Mouse (Mus musculus) large intestine, adult 2 months (tissue): ENCODE measurements around the gene Uvrag. TPM values are rescaled to one million over a fixed set of nuclear protein-coding genes. Genes with fewer than 3 reads are reported as not detected.
A peak's percentile ranks its signal among the peaks of the same experiment; 100 is the strongest.

Experiments
- DNase-seq: peaks from one replicate; pipeline ENCODE4 v3.0.0-alpha.2; 2012; ENCODE audit warnings: low read depth, low spot score
- WGBS: fragments of 180-500 bp; shearing (Covaris S2); methylation state at CpG from one replicate; pipeline ENCODE4 v1.1.7; 2018; 5-methylcytosine and 5-hydroxymethylcytosine counted together
- polyA plus RNA-seq: library from polyadenylated mRNA; depleted of rRNA; stranded (reverse); fragments of >200 nt; gene quantifications from 2 replicates; pipeline ENCODE4 v1.2.3, GENCODE M21; 2012

The Uvrag gene
- polyA plus RNA-seq, 1 experiment, result 5.0 TPM

DNA sequence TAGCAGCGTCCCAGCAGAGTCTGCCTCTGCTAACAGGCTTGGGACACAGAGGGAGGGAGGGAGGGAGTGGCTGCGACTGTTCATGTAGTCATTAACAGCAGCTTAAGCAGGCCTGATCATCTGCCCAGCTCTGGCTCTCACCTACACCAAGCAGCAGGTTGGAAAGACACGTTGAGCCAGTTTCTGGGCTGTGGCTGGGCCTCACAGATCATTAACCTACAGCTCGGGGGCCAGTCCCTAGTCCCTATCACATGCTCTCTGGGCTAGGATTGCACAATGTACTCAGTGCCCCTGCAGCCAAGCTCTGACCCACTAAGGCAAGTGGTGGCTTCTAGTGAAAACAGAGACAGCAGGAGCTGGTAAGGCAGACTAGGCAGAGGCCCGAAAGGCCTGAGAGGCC is 27.0 kb upstream of the Uvrag start:
- DNase-seq, result no peak
- 30% methylated on average over 5 of the region's 5 CpGs for whole genome bisulfite sequencing

DNA sequence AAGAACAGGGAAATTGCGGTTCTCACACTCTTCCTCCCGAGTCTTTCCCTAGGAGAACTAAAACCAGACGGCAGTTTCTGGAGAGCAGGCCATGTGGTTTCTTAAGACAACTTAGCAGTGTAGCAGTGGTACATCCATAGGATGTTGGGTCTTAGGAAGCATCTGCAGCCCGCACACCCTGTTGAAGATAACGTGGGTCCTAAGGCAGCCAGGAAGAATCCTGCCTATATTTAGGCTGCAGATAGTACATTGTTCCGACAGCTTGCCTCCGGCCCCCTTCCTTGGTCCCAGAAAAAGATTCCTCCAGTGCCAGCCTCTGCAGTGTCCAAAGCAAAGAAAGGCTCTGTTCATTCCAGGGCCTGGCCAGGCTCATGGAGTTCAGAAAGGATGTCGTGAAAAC is 25.2 kb upstream of the Uvrag start:
- DNase-seq, result no peak
- WGBS, result 88% methylated on average over 8 of the region's 8 CpGs

DNA sequence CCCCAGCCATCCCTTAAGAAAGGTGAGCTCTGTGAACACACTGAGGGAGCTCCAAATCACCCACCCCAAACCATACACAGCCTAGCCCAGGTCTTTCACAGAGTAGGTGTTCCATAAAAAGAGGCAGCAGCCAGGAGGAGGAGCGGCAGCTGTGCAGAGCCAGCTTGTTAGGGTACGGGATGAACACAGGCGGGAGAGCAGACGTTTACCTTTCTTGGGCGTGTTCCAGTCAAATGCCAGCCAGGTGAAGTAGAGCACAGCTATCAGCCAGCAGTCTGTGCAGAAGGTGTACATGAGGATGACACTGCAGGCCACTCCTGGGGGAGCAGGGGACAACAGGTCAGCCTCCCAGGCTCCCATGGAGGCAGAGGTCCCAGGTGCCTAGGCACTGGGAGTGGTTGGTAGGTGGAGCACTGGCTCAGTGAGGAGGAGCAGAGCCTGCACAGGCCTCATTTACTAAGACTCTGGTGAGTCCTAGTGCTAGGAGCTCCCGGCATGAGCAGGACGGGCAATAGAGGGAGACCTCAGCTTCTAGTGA is 24.0 kb upstream of the Uvrag start:
- peak; percentile 43 for DNase-seq
- 32% methylated on average over 7 of the region's 7 CpGs for WGBS

DNA sequence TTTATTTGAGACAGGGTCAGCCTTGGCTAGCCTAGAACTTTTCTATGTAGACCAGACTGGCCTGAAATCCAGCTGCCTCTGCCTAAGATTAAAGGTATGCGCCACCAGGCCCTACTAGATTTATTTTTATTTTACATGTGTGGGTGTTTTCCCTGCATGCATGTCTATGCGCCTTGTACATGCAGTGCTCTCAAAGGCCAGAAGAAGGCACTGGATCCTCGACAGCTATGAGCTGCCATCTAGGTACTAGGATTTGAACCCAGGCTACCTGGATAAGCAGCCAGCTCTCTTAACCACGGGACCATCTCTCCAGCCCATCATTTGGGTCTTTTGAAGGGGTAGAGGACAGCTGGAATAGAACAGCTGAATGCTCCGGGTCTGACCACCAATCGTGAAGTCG is 21.5 kb upstream of the Uvrag start:
- DNase-seq, result no peak
- WGBS, result 93% methylated on average over 7 of the region's 7 CpGs

DNA sequence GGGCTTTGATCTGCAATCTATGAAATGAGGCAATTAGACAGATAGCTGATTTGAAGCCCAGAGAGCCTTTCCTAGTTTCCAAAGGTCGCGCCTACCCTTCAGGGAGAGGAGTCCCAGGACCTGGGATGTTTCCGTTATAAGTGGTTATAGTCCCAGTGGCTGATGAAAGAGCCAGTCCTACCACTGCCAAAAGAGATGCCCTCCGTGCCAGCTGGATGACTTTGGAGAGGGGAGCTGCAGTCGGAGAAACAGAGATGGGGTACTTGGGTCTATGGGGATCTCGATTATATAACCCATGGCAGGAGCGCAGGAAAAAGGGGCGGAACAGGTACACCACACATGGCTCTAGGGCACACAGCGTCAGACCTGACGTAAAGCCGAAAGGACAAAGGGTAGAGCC is 21.0 kb upstream of the Uvrag start:
- no peak for DNase-seq
- 80% methylated on average over 11 of the region's 11 CpGs for WGBS

DNA sequence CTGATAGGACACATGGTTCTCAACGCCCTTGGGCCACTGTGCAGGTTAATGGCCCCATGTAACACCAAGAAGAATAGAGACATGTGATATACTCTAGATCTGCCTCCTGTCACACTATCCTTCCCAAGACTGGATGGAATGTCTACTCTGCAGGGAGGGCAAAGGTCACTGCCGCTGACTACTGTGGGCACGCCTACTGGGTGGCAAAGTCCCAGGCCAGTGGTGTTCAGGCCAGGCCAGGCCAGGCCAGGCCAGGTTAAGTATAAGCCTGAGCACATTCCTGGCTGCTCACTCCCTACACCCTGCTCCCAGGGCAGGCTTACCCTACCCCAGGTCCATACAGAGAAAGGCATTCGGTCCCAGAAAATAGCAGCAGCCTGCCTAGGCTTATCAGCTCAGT is 20.6 kb upstream of the Uvrag start:
- 36% methylated on average over 4 of the region's 4 CpGs for WGBS
- DNase-seq, result no peak

DNA sequence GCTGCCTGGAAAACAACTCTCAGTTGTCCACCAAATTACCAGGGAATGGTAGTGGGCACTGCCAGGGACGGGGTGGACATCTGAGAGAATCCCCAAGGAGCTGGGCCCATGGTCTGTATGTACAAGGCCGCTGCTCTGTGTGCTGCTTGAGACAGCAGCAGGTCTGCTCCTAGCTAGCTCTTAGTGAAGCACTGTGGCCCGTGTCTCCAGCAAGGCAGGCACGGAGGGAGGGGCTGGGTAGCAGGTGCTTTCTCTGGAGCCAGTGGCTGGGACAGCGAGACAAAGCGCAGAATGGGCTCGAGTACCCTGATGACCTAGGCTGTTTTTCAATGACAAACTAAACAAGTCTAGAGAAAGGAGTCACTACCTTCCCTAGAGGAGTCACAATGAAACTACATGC is 20.1 kb upstream of the Uvrag start:
- no peak for DNase-seq
- 74% methylated on average over 7 of the region's 7 CpGs for WGBS

DNA sequence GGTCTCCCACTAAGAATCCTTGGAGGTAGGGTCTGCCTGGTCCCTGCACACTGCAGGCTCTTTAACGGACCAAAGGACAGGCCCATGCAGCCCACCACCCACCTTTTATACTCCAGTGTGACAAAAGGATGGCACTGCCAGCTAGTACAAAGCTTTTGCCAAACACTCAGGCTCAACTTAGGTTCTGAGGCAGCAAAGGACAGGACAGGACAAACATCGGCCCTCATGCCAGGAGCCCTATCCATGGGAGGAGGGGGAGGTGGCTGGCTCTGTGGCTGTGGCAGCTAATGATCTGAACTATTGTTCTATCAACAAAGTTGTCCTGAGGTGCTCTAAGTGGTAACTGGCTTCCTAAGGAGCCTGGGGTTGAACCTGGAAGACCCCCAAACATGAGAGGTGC is 18.5 kb upstream of the Uvrag start:
- 96% methylated on average over 2 of the region's 2 CpGs for WGBS
- no peak for DNase-seq

DNA sequence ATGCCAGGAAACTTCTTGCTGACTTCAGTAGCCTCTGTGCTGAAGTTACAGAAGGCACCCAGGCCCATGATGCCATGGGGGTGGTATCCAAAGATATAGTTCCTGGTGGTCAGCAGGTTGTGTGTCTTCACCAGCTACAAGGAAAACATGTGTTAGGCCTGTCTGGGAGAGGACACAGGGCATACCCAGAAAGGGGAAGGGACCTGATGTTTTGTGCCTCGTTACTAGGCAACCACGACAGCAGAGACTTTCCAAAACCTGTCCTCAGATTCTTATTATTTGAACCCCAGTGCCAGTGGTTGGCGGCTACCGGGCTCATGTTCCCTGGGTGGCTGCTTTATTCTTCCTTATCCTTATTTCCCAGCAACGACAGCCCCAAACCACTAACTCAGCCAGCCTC is 18.0 kb upstream of the Uvrag start:
- WGBS, result 80% methylated on average over 5 of the region's 5 CpGs
- DNase-seq, result no peak

DNA sequence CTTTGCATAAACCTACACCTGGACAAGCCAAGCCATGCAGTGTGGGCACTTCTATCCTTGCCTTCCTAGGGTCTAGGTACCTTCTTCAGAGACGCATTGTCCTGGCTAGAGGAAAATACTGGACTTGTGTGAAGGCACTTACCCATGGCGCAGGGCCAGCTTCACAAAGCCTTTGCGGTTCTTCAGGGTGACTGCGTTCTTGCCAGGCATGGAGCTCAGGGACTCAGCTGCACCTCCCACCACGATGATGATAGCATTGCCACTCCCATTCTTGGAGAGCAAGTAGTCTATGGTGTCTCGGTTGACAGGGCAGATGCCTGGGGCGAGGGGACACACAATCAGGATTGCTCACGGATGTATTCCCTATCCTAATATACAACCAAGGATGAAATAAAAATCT is 17.1 kb upstream of the Uvrag start:
- 71% methylated on average over 8 of the region's 8 CpGs for WGBS
- DNase-seq, result no peak

DNA sequence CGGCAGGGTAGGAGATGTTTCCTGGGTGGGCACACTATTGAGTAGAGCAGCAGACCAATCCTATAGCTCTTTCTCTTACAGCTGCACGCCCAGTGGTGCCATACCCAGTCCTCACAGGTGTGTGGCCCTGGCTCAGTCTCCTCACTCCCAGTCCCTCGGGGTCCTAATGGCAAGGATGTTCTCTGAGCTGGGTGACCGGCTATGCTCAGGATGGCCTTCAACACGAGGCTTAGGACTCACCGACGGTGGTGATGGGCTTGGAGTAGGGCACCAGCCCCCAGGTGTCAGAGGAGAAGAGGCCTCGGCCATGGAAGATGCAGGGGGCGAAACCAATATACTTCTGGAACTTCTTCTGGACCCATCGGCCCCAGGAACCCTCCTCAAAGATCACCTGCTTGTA is 15.8 kb upstream of the Uvrag start:
- DNase-seq, result no peak
- WGBS, result 89% methylated on average over 10 of the region's 10 CpGs

DNA sequence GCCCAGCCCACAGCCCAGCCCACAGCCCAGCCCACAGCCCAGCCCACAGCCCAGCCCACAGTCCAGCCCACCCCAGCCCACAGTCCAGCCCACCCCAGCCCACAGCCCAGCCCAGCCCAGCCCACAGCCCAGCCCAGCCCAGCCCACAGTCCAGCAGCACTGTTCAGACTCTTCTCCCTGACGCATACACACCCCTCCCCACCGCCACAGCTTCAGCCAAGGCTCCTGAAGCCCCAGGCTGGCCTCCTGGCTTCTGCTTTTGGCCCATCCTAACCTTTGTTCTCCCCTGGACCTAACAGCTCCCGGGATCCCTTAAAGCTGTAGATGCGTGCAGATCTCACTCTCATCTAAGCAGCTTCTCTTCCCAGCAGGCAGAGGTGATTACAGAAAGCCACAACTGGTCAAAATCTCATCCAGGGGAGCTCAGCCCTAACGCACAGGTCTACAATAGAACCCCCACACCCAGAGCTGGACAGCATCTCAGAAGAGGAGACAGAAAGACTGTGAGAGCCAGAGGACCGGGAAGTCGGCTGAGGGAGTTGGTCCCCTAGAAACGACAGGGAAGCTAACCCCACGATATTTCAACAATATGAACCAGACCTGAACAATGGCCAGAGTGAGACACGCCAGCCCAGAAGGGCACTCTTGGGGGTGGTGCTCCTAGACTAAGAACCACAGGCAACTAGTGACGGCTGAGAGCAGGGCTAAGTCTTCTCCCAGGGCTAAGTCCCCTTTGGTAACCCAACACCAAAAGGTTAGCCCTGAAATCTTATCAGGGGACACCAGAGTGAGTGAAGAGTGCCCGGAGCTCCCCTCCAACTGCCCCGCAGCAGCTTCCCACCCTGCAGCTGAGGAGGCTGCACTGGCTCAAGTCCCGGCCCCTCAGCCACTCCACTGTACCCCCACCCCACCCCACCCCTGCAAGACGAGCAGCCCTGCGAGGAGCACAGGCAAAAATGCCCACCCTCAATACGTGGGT is 14.7 kb upstream of the Uvrag start:
- no peak for DNase-seq
- 32% methylated on average over 17 of the region's 17 CpGs for WGBS

DNA sequence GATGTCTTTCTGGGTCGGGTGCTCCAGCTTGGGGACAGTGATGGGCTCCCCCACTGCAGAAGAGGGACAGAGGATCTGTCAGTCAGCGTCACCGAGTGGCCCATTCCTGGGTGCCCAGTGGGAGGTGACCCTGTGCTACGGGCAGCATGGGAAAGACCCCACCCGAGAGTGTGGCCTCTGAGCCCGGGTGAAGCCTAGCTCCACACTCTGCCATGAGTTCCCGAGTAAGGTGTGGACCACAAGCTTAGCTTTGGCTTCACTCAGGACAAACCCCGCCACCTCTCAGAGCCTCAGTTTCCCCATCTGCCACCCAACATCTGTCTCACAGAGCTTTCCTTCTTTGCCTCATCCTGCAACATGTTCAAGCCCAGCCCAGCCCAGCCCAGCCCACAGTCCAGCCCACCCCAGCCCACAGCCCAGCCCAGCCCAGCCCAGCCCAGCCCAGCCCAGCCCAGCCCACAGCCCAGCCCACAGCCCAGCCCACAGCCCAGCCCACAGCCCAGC is 13.8 kb upstream of the Uvrag start:
- 47% methylated on average over 8 of the region's 8 CpGs for WGBS
- DNase-seq, result no peak

DNA sequence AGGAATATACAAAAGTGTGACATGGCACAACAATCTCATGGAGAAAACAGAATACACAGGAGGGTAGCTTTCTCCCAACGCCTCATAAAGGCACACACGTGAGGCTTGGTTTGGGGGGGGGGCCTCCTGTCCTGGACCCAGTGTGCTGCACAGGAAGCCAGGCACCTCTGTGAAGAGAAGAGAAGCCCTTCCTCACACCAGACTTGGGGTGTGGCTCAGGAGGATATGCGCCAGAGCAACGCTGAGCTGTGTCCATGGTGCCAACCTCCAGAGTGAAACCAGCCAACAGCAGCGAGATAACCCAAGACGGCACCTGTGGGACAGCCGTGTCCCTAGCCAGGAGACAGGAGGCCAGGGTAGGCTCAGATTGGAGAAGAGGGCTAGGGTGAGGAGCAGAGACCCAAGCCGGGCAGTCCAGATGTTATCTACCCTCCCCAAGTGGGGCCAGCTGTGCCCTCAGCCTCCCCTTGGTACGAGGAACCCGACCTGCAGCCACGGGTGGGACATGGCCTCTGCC is 12.8 kb upstream of the Uvrag start:
- 88% methylated on average over 11 of the region's 11 CpGs for WGBS

DNA sequence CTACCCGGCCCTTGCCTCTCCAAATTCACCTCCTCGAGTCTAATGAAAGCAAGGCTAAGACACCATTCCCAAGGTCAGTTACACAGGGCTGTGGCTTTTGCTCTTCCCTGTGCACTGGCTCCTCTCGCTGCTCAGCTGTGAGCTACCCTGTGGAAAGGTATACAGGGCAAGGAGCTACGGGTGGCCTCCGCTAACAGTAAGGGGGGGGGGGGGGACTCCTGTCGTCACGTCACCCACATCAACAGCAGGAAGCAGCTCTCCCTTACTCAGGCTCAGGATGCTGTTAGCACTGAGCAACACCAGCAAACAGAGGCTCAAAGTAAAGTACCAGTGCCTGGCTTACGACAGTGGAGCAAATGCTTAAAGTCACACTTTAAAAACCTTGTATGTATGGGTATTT is 11.8 kb upstream of the Uvrag start:
- WGBS, result 90% methylated on average over 8 of the region's 8 CpGs
- no peak for DNase-seq

More for the DNA sequence above, 12.8 kb upstream of the Uvrag start:
- no peak for DNase-seq

DNA sequence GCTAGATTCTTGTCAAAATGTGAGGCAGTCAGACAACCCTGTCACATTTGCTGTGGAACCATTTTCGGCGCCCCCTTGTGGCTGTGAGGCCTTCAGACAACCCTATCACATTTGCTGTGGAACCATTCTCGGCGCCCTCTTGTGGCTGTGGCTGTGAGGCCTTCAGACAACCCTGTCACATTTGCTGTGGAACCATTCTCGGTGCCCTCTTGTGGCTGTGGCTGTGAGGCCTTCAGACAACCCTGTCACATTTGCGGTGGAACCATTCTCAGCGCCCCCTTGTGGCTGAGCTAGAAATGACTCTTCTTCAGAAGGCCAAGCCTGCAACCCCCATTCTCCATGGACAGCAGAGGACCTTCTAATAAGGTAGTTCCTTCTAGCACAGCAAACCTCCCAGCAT is 10.4 kb upstream of the Uvrag start:
- WGBS, result 2% methylated on average over 7 of the region's 7 CpGs
- DNase-seq, result peak; percentile 97

DNA sequence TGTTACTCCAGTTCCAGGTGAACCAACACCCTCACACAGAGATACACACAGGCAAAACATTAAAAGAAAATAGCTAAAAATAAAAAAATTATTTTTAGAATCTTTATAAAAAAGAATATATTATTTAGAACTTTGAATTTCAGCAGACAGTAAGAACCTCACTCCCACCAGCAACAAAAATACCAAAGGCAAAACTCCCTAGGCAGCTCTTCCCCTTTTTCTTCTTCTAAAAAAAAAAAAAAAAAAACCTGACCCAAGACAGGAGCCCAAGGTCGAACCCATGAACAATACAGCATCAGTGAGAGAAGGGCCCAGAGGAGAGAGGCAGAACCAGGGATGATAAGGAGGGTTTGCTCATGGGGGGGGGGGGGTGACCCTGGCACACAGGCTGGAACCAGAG is 8.1 kb upstream of the Uvrag start:
- WGBS, result 55% methylated on average over 1 of the region's 1 CpGs
- DNase-seq, result no peak

DNA sequence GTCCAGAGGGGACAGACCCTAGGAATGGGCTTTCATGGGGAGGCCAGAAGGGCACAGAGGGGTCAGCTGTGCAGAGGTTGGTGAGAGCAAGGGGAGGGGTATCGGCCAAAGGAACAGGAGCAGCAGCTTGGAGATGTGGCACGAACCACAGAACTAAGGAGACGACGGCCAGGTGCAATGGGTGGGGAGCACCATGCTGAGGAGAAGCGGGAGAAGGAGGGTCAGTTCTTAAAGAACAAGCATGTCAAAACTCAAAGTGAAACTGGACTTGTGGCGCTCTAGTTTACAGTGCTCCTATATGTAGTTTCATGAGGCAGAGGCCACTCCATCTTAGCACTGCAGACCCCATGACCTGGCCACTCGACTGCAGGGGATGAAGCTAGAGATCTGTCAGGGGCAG is 6.6 kb upstream of the Uvrag start:
- WGBS, result 82% methylated on average over 7 of the region's 7 CpGs
- no peak for DNase-seq

DNA sequence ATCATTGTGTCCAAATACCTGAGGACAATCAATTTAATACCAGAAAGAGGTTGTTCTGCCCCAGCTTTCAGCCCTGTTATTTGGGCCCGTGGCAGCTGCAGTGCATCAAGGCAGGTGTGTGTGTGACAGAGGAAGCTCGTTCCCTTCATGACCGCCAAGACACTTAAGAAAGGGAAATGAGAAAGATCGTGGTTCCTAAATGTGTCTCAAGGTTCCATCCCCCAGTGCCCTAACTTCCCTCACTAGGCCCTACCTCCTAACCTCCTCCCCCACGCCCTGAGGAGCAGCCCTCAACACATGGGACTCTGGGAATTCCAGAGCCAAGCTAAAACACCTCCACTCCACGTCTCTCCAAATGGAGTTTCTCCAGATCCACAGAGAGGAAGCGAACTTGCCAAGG is 6.0 kb upstream of the Uvrag start:
- DNase-seq, result no peak
- WGBS, result 59% methylated on average over 7 of the region's 7 CpGs

DNA sequence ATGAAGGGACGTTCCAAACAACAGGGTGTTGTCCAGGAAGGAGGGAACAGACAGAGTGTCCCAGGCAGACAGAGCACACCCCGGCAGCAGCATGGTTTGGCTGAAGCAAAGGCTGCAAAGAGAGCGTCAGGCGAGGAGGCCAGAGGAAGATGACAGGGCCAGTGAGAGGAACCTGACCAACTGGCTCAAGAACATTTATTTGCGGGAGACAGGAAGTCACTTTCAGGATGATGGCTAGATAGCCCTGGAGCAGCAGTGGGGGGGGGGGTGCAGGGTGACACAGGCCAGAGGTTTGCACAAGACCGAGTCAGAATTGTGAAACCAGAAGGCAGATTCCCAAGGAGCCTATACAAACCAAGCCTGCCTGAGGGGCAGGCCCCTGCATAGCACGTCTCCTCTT is 5.1 kb upstream of the Uvrag start:
- WGBS, result 37% methylated on average over 7 of the region's 7 CpGs
- DNase-seq, result no peak

DNA sequence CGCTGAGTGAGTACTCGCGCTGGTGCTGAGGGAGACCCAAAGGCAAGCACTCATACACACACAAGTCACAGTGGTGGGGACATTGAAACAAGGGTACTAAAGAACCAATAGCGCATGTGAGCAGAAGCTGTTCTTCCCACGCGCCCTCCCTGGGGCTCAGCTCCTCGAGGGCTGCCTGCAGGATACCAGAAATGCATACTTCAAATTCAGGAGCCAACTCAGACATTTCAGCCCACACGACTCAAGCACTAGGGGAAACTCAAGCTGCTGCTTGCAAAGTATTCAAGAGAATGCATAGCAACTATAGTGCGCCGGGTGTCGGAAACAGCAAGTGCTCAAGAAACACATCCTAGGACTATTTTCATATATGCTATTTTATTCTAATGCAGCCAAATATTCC is 3.7 kb upstream of the Uvrag start:
- 78% methylated on average over 11 of the region's 11 CpGs for WGBS
- no peak for DNase-seq
